Mouse (Mus musculus) common myeloid progenitor, adult 5-6 weeks (primary cell): Measurements from ENCODE around the gene Phldb2. TPM values are rescaled to one million over a fixed set of nuclear protein-coding genes. Genes with fewer than 3 reads are reported as not detected.
A peak's percentile ranks its signal among the peaks of the same experiment; 100 is the strongest.

Experiments
- ATAC-seq: replicated peaks from 2 replicates; pipeline ENCODE4 v1.8.0; 2016; ENCODE audit warnings: low read depth, mild to moderate bottlenecking, moderate TSS enrichment, inconsistent platforms; ENCODE audit not compliant: poor library complexity, severe bottlenecking
- total RNA-seq: library from RNA; stranded (forward); fragments of 200-1000, 187-1606 nt; gene quantifications from 2 replicates; pipeline ENCODE4 v1.2.3, GENCODE M21; 2017

The Phldb2 gene
- total RNA-seq, 1 experiment from 2014 or later: 1.8 TPM

- ATAC-seq: no peak
Observed at GRCm38 (mm10) chr16:45844875-45845274, 108.5 kb downstream of the Phldb2 start.

GRCm38 (mm10) chr16:45844049-45844780 is 109.2 kb downstream of the Phldb2 start:
- ATAC-seq: peak; percentile 91

GRCm38 (mm10) chr16:45843351-45843891 is 110.0 kb downstream of the Phldb2 start:
- peak; percentile 23 for ATAC-seq

- no peak for ATAC-seq
Observed at GRCm38 (mm10) chr16:45842440-45842839, 111.0 kb downstream of the Phldb2 start.

GRCm38 (mm10) chr16:45841806-45842205 is 111.6 kb downstream of the Phldb2 start:
- ATAC-seq: no peak

GRCm38 (mm10) chr16:45841016-45841415 is 112.4 kb downstream of the Phldb2 start:
- no peak for ATAC-seq

GRCm38 (mm10) chr16:45837541-45838342 is 115.7 kb downstream of the Phldb2 start:
- ATAC-seq: peak; percentile 91

GRCm38 (mm10) chr16:45832747-45833108 is 120.7 kb downstream of the Phldb2 start:
- ATAC-seq: no peak

GRCm38 (mm10) chr16:45832061-45832746 is 121.2 kb downstream of the Phldb2 start:
- no peak for ATAC-seq

GRCm38 (mm10) chr16:45831094-45831872 is 122.1 kb downstream of the Phldb2 start:
- ATAC-seq: no peak

GRCm38 (mm10) chr16:45830096-45830866 is 123.1 kb downstream of the Phldb2 start:
- no peak for ATAC-seq

GRCm38 (mm10) chr16:45825309-45825708 is 128.1 kb downstream of the Phldb2 start:
- ATAC-seq: no peak

- no peak for ATAC-seq
Observed at GRCm38 (mm10) chr16:45824025-45824424, 129.4 kb downstream of the Phldb2 start.

GRCm38 (mm10) chr16:45819911-45820310 is 133.5 kb downstream of the Phldb2 start:
- ATAC-seq: no peak

GRCm38 (mm10) chr16:45817795-45818194 is 135.6 kb downstream of the Phldb2 start:
- no peak for ATAC-seq

GRCm38 (mm10) chr16:45816670-45817069 is 136.7 kb downstream of the Phldb2 start:
- ATAC-seq: no peak

GRCm38 (mm10) chr16:45814611-45815010 is 138.8 kb downstream of the Phldb2 start:
- no peak for ATAC-seq

GRCm38 (mm10) chr16:45811788-45812187 is 141.6 kb downstream of the Phldb2 start:
- ATAC-seq: no peak

- ATAC-seq: no peak
Observed at GRCm38 (mm10) chr16:45810829-45811326, 142.5 kb downstream of the Phldb2 start.
